Mouse (Mus musculus) brain, embryonic 14.5 days (tissue): ENCODE results near the gene Armc9.

Experiments
- CTCF ChIP-seq: fragments of 200-500 bp; IDR thresholded peaks from 2 replicates; pipeline ENCODE4 v1.5.1; 2012; ENCODE audit warnings: inconsistent platforms, mild to moderate bottlenecking, moderate library complexity, borderline replicate concordance; ENCODE audit not compliant: insufficient read depth, insufficient read length; ENCODE audit errors: extremely low read depth
- POLR2A ChIP-seq: fragments of 200-500 bp; IDR thresholded peaks from 2 replicates; pipeline ENCODE4 v1.6.1; 2012; ENCODE audit warnings: mild to moderate bottlenecking, inconsistent platforms, borderline replicate concordance; ENCODE audit not compliant: poor library complexity, insufficient read depth, insufficient read length, severe bottlenecking; ENCODE audit errors: extremely low read depth

GRCm38 (mm10) chr1:86294472-86294871 is 139.9 kb downstream of the Armc9 start:
- TF ChIP-seq POLR2A (no peak), CTCF (no peak)
